Mouse (Mus musculus) hindbrain, embryonic 14.5 days (tissue): ENCODE results near the gene Pi4ka. TPM values are rescaled to one million over a fixed set of nuclear protein-coding genes. Genes with fewer than 3 reads are reported as not detected.

Experiments
- ATAC-seq: fragments of 200-750 bp; cut with Nextera tagmentation; 2 replicates; pipeline ENCODE4 v1.8.0; 2017; ENCODE audit warnings: moderate number of reproducible peaks, mild to moderate bottlenecking, moderate TSS enrichment, moderate library complexity; ENCODE audit not compliant: low FRiP score
- DNase-seq: peaks from one replicate; pipeline ENCODE4 v3.0.0-alpha.2; 2015; ENCODE audit warnings: low spot score
- H3K27ac ChIP-seq: fragments of 300-500 bp; sonication (generic); 2 replicates; pipeline ENCODE4 v1.5.1; 2014; ENCODE audit warnings: mild to moderate bottlenecking, moderate library complexity
- H3K27me3 ChIP-seq: fragments of 300-500 bp; sonication (generic); 2 replicates; pipeline ENCODE4 v1.6.1; 2014; ENCODE audit warnings: mild to moderate bottlenecking, low read length, mixed read lengths; ENCODE audit not compliant: control insufficient read depth, insufficient read depth
- H3K36me3 ChIP-seq: fragments of 300-500 bp; sonication (generic); replicated peaks from 2 replicates; pipeline ENCODE4 v1.6.1; 2014; ENCODE audit not compliant: control insufficient read depth, insufficient read depth
- H3K4me1 ChIP-seq: fragments of 300-500 bp; sonication (generic); replicated peaks from 2 replicates; pipeline ENCODE4 v1.6.1; 2014; ENCODE audit warnings: antibody characterized with exemption, low read length, mixed read lengths; ENCODE audit not compliant: control insufficient read depth, insufficient read depth
- H3K4me2 ChIP-seq: fragments of 300-500 bp; sonication (generic); replicated peaks from 2 replicates; pipeline ENCODE4 v1.6.1; 2014; ENCODE audit warnings: mild to moderate bottlenecking, moderate library complexity
- H3K4me3 ChIP-seq: fragments of 300-500 bp; sonication (generic); replicated peaks from 2 replicates; pipeline ENCODE4 v1.5.1; 2014; ENCODE audit warnings: mild to moderate bottlenecking, low read length
- H3K9ac ChIP-seq: fragments of 300-500 bp; sonication (generic); 2 replicates; pipeline ENCODE4 v1.6.1; 2014
- H3K9me3 ChIP-seq: fragments of 300-500 bp; sonication (generic); 2 replicates; pipeline ENCODE4 v1.6.1; 2016; ENCODE audit warnings: low read length; ENCODE audit not compliant: control insufficient read depth
- WGBS: fragments of 180-500 bp; shearing (Covaris S2); extraction: QIAGEN DNeasy Blood & Tissue Kit; methylation state at CpG from one replicate; pipeline ENCODE4 v1.1.7; 2014; 5-methylcytosine and 5-hydroxymethylcytosine counted together
- polyA plus RNA-seq: library from polyadenylated mRNA; unstranded; fragments of >200 nt; fragmentation: Nextera tagmentation; extraction: Ambion mirVana; gene quantifications from 2 replicates; pipeline ENCODE4 v1.2.1, GENCODE M21; 2014

Gene Pi4ka
- polyA plus RNA-seq, 1 experiment from 2014 or later = 70.9 TPM

GRCm38 (mm10) chr16:17326064-17326463 is 80.0 kb downstream of the Pi4ka start:
- Histone ChIP-seq H3K4me1 (no peaks in the 10 kb centered on the region), H3K27ac (no peak overlapping the region), H3K4me2 (no peak overlapping the region), H3K9ac (no peak overlapping the region), H3K9me3 (no peaks in the 10 kb centered on the region), H3K36me3 (peaks cover 66% of the 10 kb centered on the region), H3K27me3 (no peaks in the 10 kb centered on the region), H3K4me3 (no peak overlapping the region)
- 95% methylated on average over 2 of the region's 2 CpGs for WGBS
- no peak for DNase-seq
- no peak for ATAC-seq

- DNase-seq = no peak
- Histone ChIP-seq H3K27me3 (no peaks in the 10 kb centered on the region), H3K4me2 (no peak overlapping the region), H3K4me3 (no peak overlapping the region), H3K9me3 (no peaks in the 10 kb centered on the region), H3K27ac (no peak overlapping the region), H3K4me1 (no peaks in the 10 kb centered on the region), H3K9ac (no peak overlapping the region), H3K36me3 (peaks cover 67% of the 10 kb centered on the region)
- ATAC-seq = no peak
- 91% methylated on average over 5 of the region's 5 CpGs for WGBS
These were observed 81.4 kb downstream of the Pi4ka start for GRCm38 (mm10) chr16:17324745-17325144.

DNA sequence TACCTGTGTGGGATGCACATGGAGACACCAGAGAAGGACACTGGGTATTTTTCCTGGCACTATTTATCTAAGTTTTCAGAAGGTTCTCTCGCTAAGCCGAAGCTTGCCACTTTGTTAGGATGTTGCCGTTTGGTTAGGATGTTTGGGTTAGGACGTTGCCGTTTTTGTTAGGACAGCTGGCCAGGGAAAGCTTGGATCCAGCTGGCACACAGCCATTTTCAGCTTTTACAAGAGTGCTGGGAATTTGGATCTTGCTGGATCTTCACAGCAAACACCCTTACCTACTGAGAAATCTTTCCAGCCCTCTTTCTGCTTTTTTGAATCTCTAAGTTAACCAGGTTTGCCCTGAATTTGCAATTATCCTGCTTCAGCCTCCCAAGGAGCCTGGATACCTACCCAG is 84.6 kb downstream of the Pi4ka start:
- no peaks in the 10 kb centered on the region for H3K9me3 ChIP-seq
- H3K36me3 ChIP-seq = peaks cover 91% of the 10 kb centered on the region
- 77% methylated on average over 5 of the region's 5 CpGs for WGBS
- DNase-seq (no peak), ATAC-seq (no peak)
- H3K27me3 ChIP-seq = no peaks in the 10 kb centered on the region
- H3K4me3 ChIP-seq = no peak overlapping the region
- H3K9ac ChIP-seq = no peak overlapping the region
- no peaks in the 10 kb centered on the region for H3K4me1 ChIP-seq
- no peak overlapping the region for H3K27ac ChIP-seq
- H3K4me2 ChIP-seq = no peak overlapping the region

DNA sequence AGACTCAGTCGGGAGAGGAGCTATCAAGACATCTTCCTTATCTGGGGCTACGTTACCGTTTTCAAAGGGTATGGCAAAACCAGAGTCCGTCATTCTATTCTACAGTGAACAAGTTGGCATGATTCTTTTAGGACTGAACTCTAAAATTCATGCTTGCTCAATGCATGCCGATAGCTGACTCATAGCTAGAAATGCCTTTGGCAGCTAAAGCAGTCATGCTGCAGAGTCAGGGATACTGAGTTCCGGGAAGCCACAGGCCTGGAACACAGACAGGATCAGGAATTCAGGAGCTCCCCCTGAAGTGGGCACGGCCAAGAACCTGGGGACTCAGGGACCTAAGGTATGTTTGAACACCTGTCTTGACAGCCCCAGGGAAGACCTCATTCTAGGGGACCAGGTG is 89.6 kb downstream of the Pi4ka start:
- no peak overlapping the region for H3K4me3 ChIP-seq
- H3K36me3 ChIP-seq = peaks cover 90% of the 10 kb centered on the region
- no peaks in the 10 kb centered on the region for H3K9me3 ChIP-seq
- no peak for DNase-seq
- WGBS = 95% methylated on average over 7 of the region's 7 CpGs
- H3K9ac ChIP-seq = no peak overlapping the region
- H3K27ac ChIP-seq = no peak overlapping the region
- H3K4me2 ChIP-seq = no peak overlapping the region
- H3K27me3 ChIP-seq = no peaks in the 10 kb centered on the region
- ATAC-seq = no peak
- H3K4me1 ChIP-seq = no peaks in the 10 kb centered on the region

- DNase-seq (no peak), ATAC-seq (no peak)
- Histone ChIP-seq H3K36me3 (peaks cover 96% of the 10 kb centered on the region), H3K27ac (no peak overlapping the region), H3K9ac (no peak overlapping the region), H3K27me3 (no peaks in the 10 kb centered on the region), H3K4me1 (no peaks in the 10 kb centered on the region), H3K9me3 (no peaks in the 10 kb centered on the region), H3K4me3 (no peak overlapping the region), H3K4me2 (no peak overlapping the region)
- 97% methylated on average over 5 of the region's 5 CpGs for WGBS
These were observed 93.6 kb downstream of the Pi4ka start for GRCm38 (mm10) chr16:17312531-17312930.

- H3K36me3 ChIP-seq = peaks cover 95% of the 10 kb centered on the region
- H3K4me3 ChIP-seq = no peak overlapping the region
- DNase-seq (no peak), ATAC-seq (no peak)
- WGBS = 96% methylated on average over 10 of the region's 10 CpGs
- H3K9ac ChIP-seq = no peak overlapping the region
- H3K9me3 ChIP-seq = no peaks in the 10 kb centered on the region
- H3K27ac ChIP-seq = no peak overlapping the region
- H3K27me3 ChIP-seq = no peaks in the 10 kb centered on the region
- H3K4me1 ChIP-seq = no peaks in the 10 kb centered on the region
- no peak overlapping the region for H3K4me2 ChIP-seq
These were observed 97.1 kb downstream of the Pi4ka start for GRCm38 (mm10) chr16:17309036-17309435.

GRCm38 (mm10) chr16:17307461-17307860 is 98.7 kb downstream of the Pi4ka start:
- Histone ChIP-seq H3K9me3 (no peaks in the 10 kb centered on the region), H3K36me3 (peaks cover 96% of the 10 kb centered on the region), H3K4me1 (no peaks in the 10 kb centered on the region), H3K27ac (no peak overlapping the region), H3K27me3 (no peaks in the 10 kb centered on the region), H3K9ac (no peak overlapping the region), H3K4me2 (no peak overlapping the region), H3K4me3 (no peak overlapping the region)
- ATAC-seq (no peak), DNase-seq (no peak)
- 95% methylated on average over 5 of the region's 5 CpGs for WGBS

DNA sequence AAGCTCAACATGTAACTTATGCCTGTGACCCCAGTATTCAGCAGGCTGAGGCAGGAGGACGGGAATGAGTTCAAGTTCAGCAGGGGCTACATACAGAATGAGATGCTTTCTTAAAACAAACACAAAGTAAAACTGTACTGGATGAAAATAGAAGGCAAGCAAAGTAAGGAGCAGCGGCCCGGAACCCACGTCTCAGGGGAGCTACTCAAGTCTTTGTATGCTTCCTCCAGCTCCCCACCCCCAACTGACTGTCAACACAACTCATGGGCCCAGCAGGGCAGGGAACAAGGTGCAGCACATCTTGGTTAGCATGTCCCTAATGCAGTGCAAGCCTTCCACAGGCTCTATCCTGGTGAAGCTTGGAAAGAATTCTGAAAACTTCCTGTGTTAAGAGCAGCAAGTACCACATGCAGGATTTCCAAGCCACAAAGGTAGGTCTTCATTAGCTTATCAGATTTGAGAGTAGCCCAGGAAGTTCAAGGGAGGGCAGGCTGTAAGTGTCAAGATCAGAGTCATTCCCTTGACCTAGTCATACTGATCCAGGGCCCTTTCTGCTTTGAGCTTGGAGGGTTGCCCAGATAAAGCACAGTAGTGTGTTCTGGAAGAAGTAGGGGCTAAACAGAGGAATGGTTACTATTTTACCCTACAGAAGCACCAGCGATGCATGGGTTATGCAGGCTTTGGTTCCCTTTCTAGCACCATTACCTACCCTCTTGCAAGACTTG is 102.4 kb downstream of the Pi4ka start:
- Histone ChIP-seq H3K9ac (no peak overlapping the region), H3K36me3 (peaks cover 99% of the 10 kb centered on the region), H3K27ac (no peak overlapping the region), H3K27me3 (no peaks in the 10 kb centered on the region), H3K9me3 (no peaks in the 10 kb centered on the region), H3K4me2 (no peak overlapping the region), H3K4me3 (no peak overlapping the region), H3K4me1 (no peaks in the 10 kb centered on the region)
- 78% methylated on average over 5 of the region's 5 CpGs for WGBS
- DNase-seq (no peak), ATAC-seq (no peak)

DNA sequence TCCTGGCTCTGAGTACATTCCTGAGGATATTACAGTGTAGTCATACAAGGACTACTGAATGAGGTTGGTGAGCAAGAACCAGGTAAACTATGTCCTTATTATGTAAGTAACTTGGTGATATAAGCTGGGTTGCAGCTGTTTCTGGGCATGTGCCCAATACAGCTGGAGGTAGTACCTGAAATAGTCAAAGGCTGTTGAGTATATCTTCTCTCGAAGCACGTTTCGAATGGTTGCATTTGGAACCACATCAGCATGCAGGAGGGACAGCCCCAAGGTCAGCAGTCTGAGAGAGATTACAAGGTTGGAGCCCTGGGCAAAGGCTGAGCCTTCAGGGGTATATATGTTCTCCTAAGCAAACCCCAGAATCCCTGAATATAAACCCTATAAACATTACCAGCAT is 105.3 kb downstream of the Pi4ka start:
- peaks cover 100% of the 10 kb centered on the region for H3K36me3 ChIP-seq
- no peaks in the 10 kb centered on the region for H3K4me1 ChIP-seq
- no peaks in the 10 kb centered on the region for H3K9me3 ChIP-seq
- H3K27me3 ChIP-seq = no peaks in the 10 kb centered on the region
- no peak overlapping the region for H3K9ac ChIP-seq
- no peak overlapping the region for H3K27ac ChIP-seq
- WGBS = 94% methylated on average over 3 of the region's 3 CpGs
- H3K4me2 ChIP-seq = no peak overlapping the region
- H3K4me3 ChIP-seq = no peak overlapping the region
- no peak for DNase-seq
- ATAC-seq = no peak

- WGBS = 4% methylated on average over 2 of the region's 2 CpGs
- no peaks in the 10 kb centered on the region for H3K9me3 ChIP-seq
- H3K27me3 ChIP-seq = no peaks in the 10 kb centered on the region
- no peak overlapping the region for H3K4me2 ChIP-seq
- H3K36me3 ChIP-seq = peaks cover 91% of the 10 kb centered on the region
- H3K9ac ChIP-seq = no peak overlapping the region
- no peak overlapping the region for H3K4me3 ChIP-seq
- no peak overlapping the region for H3K27ac ChIP-seq
- DNase-seq = peak; percentile 75
- no peaks in the 10 kb centered on the region for H3K4me1 ChIP-seq
- no peak for ATAC-seq
These were observed 113.4 kb downstream of the Pi4ka start for GRCm38 (mm10) chr16:17292751-17293150.
